38 mouse cellular contexts compared by ENCODE assay signal in genomic region chr11:89034592-89034991, GRCm38 (mm10). TPM values are rescaled to one million over a fixed set of nuclear protein-coding genes. Genes with fewer than 3 reads are reported as not detected.
DNase-seq lines count a peak whose midpoint lies in the region; ATAC-seq and TF ChIP-seq lines count a peak whose summit lies in the region.
"Had no signal": no experiment of that assay in that cellular context is flagged by ENCODE, and none has a peak within 500 bp of the region (broad histone marks: within the 10 kb centered on the region; RNA-seq: fewer than 3 reads in every experiment).

No protein-coding gene starts in this region.

- no peak overlapping the region for H3K27ac ChIP-seq in gastrocnemius, adult 2 months
- H3K27ac ChIP-seq in kidney, postnatal 0 days, result no peak overlapping the region
- no peak overlapping the region for H3K27ac ChIP-seq in liver, postnatal 0 days (ENCODE audit: low read depth)
- H3K27ac ChIP-seq in liver, embryonic 12.5 days, result no peak overlapping the region
- no peak overlapping the region for H3K27ac ChIP-seq in CH12.LX (ENCODE audit: insufficient read depth, low read depth)
- H3K27ac ChIP-seq: embryonic facial prominence, embryonic 10.5 days; embryonic facial prominence, embryonic 15.5 days; forebrain, embryonic 12.5 days; heart, embryonic 10.5 days; heart, embryonic 15.5 days; hindbrain, embryonic 15.5 days; intestine, embryonic 15.5 days; limb, embryonic 10.5 days; limb, embryonic 15.5 days; lung, embryonic 15.5 days; midbrain, embryonic 10.5 days; neural tube, embryonic 13.5 days had no signal

- H3K36me3 ChIP-seq in kidney, postnatal 0 days (ENCODE audit: insufficient read depth, low read length), result no peaks in the 10 kb centered on the region
- peaks cover 3% of the 10 kb centered on the region; the same call in 1 of the 2 replicates for H3K36me3 ChIP-seq in liver, postnatal 0 days (replicated peaks; ENCODE audit: insufficient read depth, low read length)
- no peaks in the 10 kb centered on the region for H3K36me3 ChIP-seq in liver, embryonic 12.5 days
- H3K36me3 ChIP-seq in CH12.LX (replicated peaks in 1 of 2; ENCODE audit: control insufficient read depth in 1 of 2, insufficient read depth in 1 of 2, low read length in 1 of 2), result peaks cover 7 to 33% of the 10 kb centered on the region in 2 experiments
- H3K36me3 ChIP-seq: intestine, embryonic 15.5 days had no signal

- no peak overlapping the region for H3K4me2 ChIP-seq in kidney, postnatal 0 days (ENCODE audit: low read length)
- no peak overlapping the region for H3K4me2 ChIP-seq in liver, postnatal 0 days (ENCODE audit: low read depth, low read length)
- H3K4me2 ChIP-seq in liver, embryonic 12.5 days, result no peak overlapping the region
- no peak overlapping the region for H3K4me2 ChIP-seq in CH12.LX (ENCODE audit: insufficient read depth, low read depth, poor library complexity, severe bottlenecking)
- H3K4me2 ChIP-seq: embryonic facial prominence, embryonic 15.5 days; forebrain, embryonic 12.5 days; heart, embryonic 15.5 days; hindbrain, embryonic 15.5 days; intestine, embryonic 15.5 days; limb, embryonic 15.5 days; lung, embryonic 15.5 days; neural tube, embryonic 13.5 days had no signal

- peak; percentile 38 for TF ChIP-seq CTCF in gastrocnemius, adult 2 months (IDR thresholded peaks at IDR 0.05)
- TF ChIP-seq CTCF in kidney, postnatal 0 days (IDR thresholded peaks at IDR 0.05; ENCODE audit: low read depth), result peak; percentile 42
- peak; percentile 49 for TF ChIP-seq CTCF in liver, postnatal 0 days (IDR thresholded peaks at IDR 0.05; ENCODE audit: low read depth)
- TF ChIP-seq CTCF in CH12.LX (conservative IDR thresholded peaks at IDR 0.05 in 1 of 2, IDR thresholded peaks at IDR 0.05 in 1 of 2; ENCODE audit: low read depth in 2 of 2, low read length in 2 of 2), result peak; percentile 12 to 58; a peak in 2 of 4 replicates

- H3K4me1 ChIP-seq in kidney, postnatal 0 days (replicated peaks; ENCODE audit: insufficient read depth, low read length), result no peaks in the 10 kb centered on the region
- H3K4me1 ChIP-seq in liver, postnatal 0 days (ENCODE audit: insufficient read depth), result no peaks in the 10 kb centered on the region
- H3K4me1 ChIP-seq in liver, embryonic 12.5 days, result no peaks in the 10 kb centered on the region
- peaks cover 10 to 20% of the 10 kb centered on the region in 2 experiments for H3K4me1 ChIP-seq in CH12.LX (ENCODE audit: control insufficient read depth in 1 of 2, insufficient read depth in 2 of 2)
- H3K4me1 ChIP-seq: embryonic facial prominence, embryonic 15.5 days; forebrain, embryonic 12.5 days; heart, embryonic 10.5 days; heart, embryonic 15.5 days; hindbrain, embryonic 15.5 days; intestine, embryonic 15.5 days; limb, embryonic 10.5 days; limb, embryonic 15.5 days; lung, embryonic 15.5 days; neural tube, embryonic 13.5 days had no signal

- no peaks in the 10 kb centered on the region for H3K9me3 ChIP-seq in kidney, postnatal 0 days (replicated peaks; ENCODE audit: low read length)
- H3K9me3 ChIP-seq in liver, postnatal 0 days (ENCODE audit: low read length), result no peaks in the 10 kb centered on the region
- no peaks in the 10 kb centered on the region for H3K9me3 ChIP-seq in liver, embryonic 12.5 days (replicated peaks)
- H3K9me3 ChIP-seq in CH12.LX (replicated peaks; ENCODE audit: low read length), result no peaks in the 10 kb centered on the region
- H3K9me3 ChIP-seq: embryonic facial prominence, embryonic 10.5 days; embryonic facial prominence, embryonic 15.5 days; forebrain, embryonic 12.5 days; G1E; heart, embryonic 10.5 days; heart, embryonic 15.5 days; hindbrain, embryonic 15.5 days; intestine, embryonic 15.5 days; limb, embryonic 10.5 days; limb, embryonic 15.5 days; lung, embryonic 15.5 days; midbrain, embryonic 10.5 days; neural tube, embryonic 13.5 days had no signal

- H3K27me3 ChIP-seq in kidney, postnatal 0 days (ENCODE audit: insufficient read depth, low read length), result no peaks in the 10 kb centered on the region
- no peaks in the 10 kb centered on the region for H3K27me3 ChIP-seq in liver, postnatal 0 days (ENCODE audit: insufficient read depth, low read length)
- no peaks in the 10 kb centered on the region for H3K27me3 ChIP-seq in liver, embryonic 12.5 days (replicated peaks)
- no peaks in the 10 kb centered on the region for H3K27me3 ChIP-seq in CH12.LX (replicated peaks)
- H3K27me3 ChIP-seq: embryonic facial prominence, embryonic 15.5 days; forebrain, embryonic 12.5 days; heart, embryonic 15.5 days; hindbrain, embryonic 15.5 days; intestine, embryonic 15.5 days; limb, embryonic 15.5 days; lung, embryonic 15.5 days; neural tube, embryonic 13.5 days had no signal

- ATAC-seq in kidney, postnatal 0 days (replicated peaks; ENCODE audit: low FRiP score, low read depth), result no peak
- ATAC-seq in liver, postnatal 0 days, result no peak
- ATAC-seq in liver, embryonic 12.5 days, result no peak
- ATAC-seq: forebrain, postnatal 0 days; intestine, embryonic 15.5 days; midbrain, embryonic 16.5 days had no signal

- TF ChIP-seq POLR2A in CH12.LX (IDR thresholded peaks at IDR 0.05; ENCODE audit: low read depth, low read length), result no peak

- H3K4me3 ChIP-seq in gastrocnemius, adult 2 months, result no peak overlapping the region
- H3K4me3 ChIP-seq in kidney, postnatal 0 days (replicated peaks; ENCODE audit: low read depth, low read length), result no peak overlapping the region
- H3K4me3 ChIP-seq in liver, postnatal 0 days (ENCODE audit: low read depth, low read length), result no peak overlapping the region
- H3K4me3 ChIP-seq in liver, embryonic 12.5 days, result no peak overlapping the region
- H3K4me3 ChIP-seq in CH12.LX (replicated peaks in 1 of 3; ENCODE audit: low read depth in 2 of 3, low read length in 2 of 3, poor library complexity in 1 of 3), result no peak overlapping the region
- H3K4me3 ChIP-seq: embryonic facial prominence, embryonic 10.5 days; embryonic facial prominence, embryonic 15.5 days; forebrain, embryonic 12.5 days; heart, embryonic 10.5 days; heart, embryonic 15.5 days; hindbrain, embryonic 15.5 days; intestine, embryonic 15.5 days; limb, embryonic 10.5 days; limb, embryonic 15.5 days; lung, embryonic 15.5 days; midbrain, embryonic 10.5 days; myocyte; neural tube, embryonic 13.5 days had no signal

- DNase-seq in gastrocnemius, adult 2 months, result no peak
- DNase-seq in gastrocnemius, postnatal 4 days (ENCODE audit: low spot score in 2 of 2), result no peak
- no peak for DNase-seq in kidney, postnatal 0 days (ENCODE audit: low spot score)
- no peak for DNase-seq in kidney, adult 11 months
- no peak for DNase-seq in liver, postnatal 0 days
- no peak for DNase-seq in CH12.LX (ENCODE audit: extremely low read depth)
- DNase-seq in spleen, postnatal 10 days (ENCODE audit: low spot score in 2 of 2), result no peak
- DNase-seq: adrenal gland, postnatal 10 days; cerebellum, adult 8-10 months; cerebellum, postnatal 25 days; forebrain, postnatal 0 days; gastrocnemius, postnatal 10 days; kidney, postnatal 25 days; thymus, adult 18-20 months; thymus, postnatal 25 days had no signal

- no peak for TF ChIP-seq EP300 in liver, postnatal 0 days (IDR thresholded peaks at IDR 0.05; ENCODE audit: low read depth)
- no peak for TF ChIP-seq EP300 in CH12.LX (IDR thresholded peaks at IDR 0.05; ENCODE audit: low read length)

- peak; percentile 43 for TF ChIP-seq RAD21 in CH12.LX (IDR thresholded peaks at IDR 0.05; ENCODE audit: low read depth, low read length)

- dilution Hi-C loops in CH12.LX (cut with MboI; ENCODE audit: extremely low pct_ligation_motif_present, extremely low pct_unique_long_range_greater_than_20kb, low sequenced_read_pairs), result no loop called here

- H3K9ac ChIP-seq in kidney, postnatal 0 days (ENCODE audit: low read depth, low read length), result no peak overlapping the region
- no peak overlapping the region for H3K9ac ChIP-seq in liver, postnatal 0 days (replicated peaks)
- no peak overlapping the region for H3K9ac ChIP-seq in liver, embryonic 12.5 days
- no peak overlapping the region for H3K9ac ChIP-seq in CH12.LX (ENCODE audit: insufficient read depth, low read depth)
- H3K9ac ChIP-seq: embryonic facial prominence, embryonic 15.5 days; forebrain, embryonic 12.5 days; forebrain, postnatal 0 days; heart, embryonic 15.5 days; hindbrain, embryonic 15.5 days; intestine, embryonic 15.5 days; limb, embryonic 15.5 days; lung, embryonic 15.5 days; neural tube, embryonic 13.5 days had no signal

- intact Hi-C loops in gastrocnemius, adult 2 months (cut with DNase I), result loop anchor here (10.0 kb wide), 1 partner anchor 130 kb away; no protein-coding TSS in a partner anchor

- in situ Hi-C loops in CH12.LX (cut with MboI; ENCODE audit: low pct_ligation_motif_present, low pct_unique_long_range_greater_than_20kb, low sequenced_read_pairs), result loop anchor here (10.0 kb wide), 1 partner anchor 50 kb away; no protein-coding TSS in a partner anchor

- no peaks in the 10 kb centered on the region for H3K79me2 ChIP-seq in CH12.LX (replicated peaks; ENCODE audit: control insufficient read depth, extremely low read depth, insufficient read depth, poor library complexity, severe bottlenecking)

RNA-seq across cellular contexts. Expression of gene Dgke, which starts 32.1 kb away (rescaled TPM):
- 1 to 10 TPM; 3.4 to 3.7 TPM for total RNA-seq in gastrocnemius, adult 2 months (2021)
- 1 to 10 TPM; 4.6 to 4.9 TPM for total RNA-seq in gastrocnemius, postnatal 4 days (2021)
- polyA plus RNA-seq in kidney, postnatal 0 days (2015; fragmentation: Nextera tagmentation; extraction: Ambion mirVana), result 2.6 and 3.3 TPM in 2 replicates
- 0.53 and 0.60 TPM in 2 replicates for polyA plus RNA-seq in liver, postnatal 0 days (2015; fragmentation: Nextera tagmentation; extraction: Ambion mirVana)
- 1.6 and 1.7 TPM in 2 replicates for polyA plus RNA-seq in liver, embryonic 12.5 days (2016; fragmentation: Nextera tagmentation; extraction: Ambion mirVana)
- 4.8 and 5.8 TPM in 2 replicates for total RNA-seq in CH12.LX (2012; rRNA removed)
- 13.4 and 14.3 TPM in 2 replicates for total RNA-seq in CH12.LX (2014; rRNA removed)
- polyA plus RNA-seq in CH12.LX (2012; ENCODE audit: insufficient read length, low read depth), result 15.0 and 17.0 TPM in 2 replicates

RNA-seq across cellular contexts. Expression of gene Trim25, which starts 35.4 kb away (rescaled TPM):
- 1 to 10 TPM; 5.9 to 9.0 TPM for total RNA-seq in gastrocnemius, adult 2 months (2021)
- total RNA-seq in gastrocnemius, postnatal 4 days (2021), result 10 to 100 TPM; 27.9 to 32.3 TPM
- polyA plus RNA-seq in kidney, postnatal 0 days (2015; fragmentation: Nextera tagmentation; extraction: Ambion mirVana), result 17.6 and 18.3 TPM in 2 replicates
- polyA plus RNA-seq in liver, postnatal 0 days (2015; fragmentation: Nextera tagmentation; extraction: Ambion mirVana), result 20.4 and 20.6 TPM in 2 replicates
- polyA plus RNA-seq in liver, embryonic 12.5 days (2016; fragmentation: Nextera tagmentation; extraction: Ambion mirVana), result 23.1 and 25.9 TPM in 2 replicates
- 19.5 and 20.1 TPM in 2 replicates for total RNA-seq in CH12.LX (2012; rRNA removed)
- total RNA-seq in CH12.LX (2014; rRNA removed), result 5.1 and 6.1 TPM in 2 replicates
- 41.2 and 48.3 TPM in 2 replicates for polyA plus RNA-seq in CH12.LX (2012; ENCODE audit: insufficient read length, low read depth)

RNA-seq across cellular contexts. Expression of gene Gm525, which starts 39.0 kb away (rescaled TPM):
- total RNA-seq in gastrocnemius, adult 2 months (2021), result not detected
- total RNA-seq in gastrocnemius, postnatal 4 days (2021), result under 1 TPM in 1 of 2 experiments, not detected in 1; 0.56 TPM
- 0.45 TPM in 1 of 2 replicates, not detected in the other for polyA plus RNA-seq in kidney, postnatal 0 days (2015; fragmentation: Nextera tagmentation; extraction: Ambion mirVana)
- 0.31 and 0.39 TPM in 2 replicates for polyA plus RNA-seq in liver, postnatal 0 days (2015; fragmentation: Nextera tagmentation; extraction: Ambion mirVana)
- not detected in 2 replicates for polyA plus RNA-seq in liver, embryonic 12.5 days (2016; fragmentation: Nextera tagmentation; extraction: Ambion mirVana)
- total RNA-seq in CH12.LX (2012; rRNA removed) (0.34 and 0.46 TPM in 2 replicates), CH12.LX (2014; rRNA removed) (not detected in 2 replicates)
- polyA plus RNA-seq in CH12.LX (2012; ENCODE audit: insufficient read length, low read depth), result 0.83 TPM in 1 of 2 replicates, not detected in the other
- total RNA-seq: adrenal gland, postnatal 10 days; forebrain, postnatal 0 days; G1E; gastrocnemius, postnatal 10 days; granulocyte monocyte progenitor cell, adult 5-6 weeks; hematopoietic stem cell, adult 5-6 weeks; layer of hippocampus, adult 18-20 months; layer of hippocampus, postnatal 25 days; left cerebral cortex, postnatal 10 days had no signal
- polyA plus RNA-seq: C2C12; embryonic facial prominence, embryonic 10.5 days; forebrain, embryonic 12.5 days; G1E; heart, embryonic 10.5 days; hindbrain, embryonic 15.5 days; kidney, embryonic 14.5 days; limb, embryonic 10.5 days; midbrain, embryonic 10.5 days; midbrain, embryonic 16.5 days; myocyte; neural tube, embryonic 13.5 days had no signal
